Mouse (Mus musculus): ENCODE data around the gene Rhod. TPM values are rescaled to one million over a fixed set of nuclear protein-coding genes. Genes with fewer than 3 reads are reported as not detected.
A peak's percentile ranks its signal among the peaks of the same experiment; 100 is the strongest.

Gene Rhod
- 49.3 and 49.7 TPM in 2 replicates for polyA plus RNA-seq (2015; fragmentation: Nextera tagmentation; extraction: Ambion mirVana)

GRCm38 (mm10) chr19:4439161-4439801 is at the start of gene Rhod:
Gene Rhod, minus strand, starts transcription at chr19:4439432.
- H3K9ac ChIP-seq (ENCODE audit: low read depth, low read length): peak within 1 kb of the TSS; percentile 79
- peak within 1 kb of the TSS; percentile 83 for H3K4me3 ChIP-seq (replicated peaks; ENCODE audit: low read depth, low read length)
- H3K4me2 ChIP-seq (ENCODE audit: low read length): peak within 1 kb of the TSS; percentile 94
- H3K36me3 ChIP-seq (ENCODE audit: insufficient read depth, low read length): 0 out of 2 replicates have a peak, but pooled peaks cover 4% of the 10 kb centered on the region
- H3K27me3 ChIP-seq (ENCODE audit: insufficient read depth, low read length): no peaks in the 10 kb centered on the region
- H3K4me1 ChIP-seq (replicated peaks; ENCODE audit: insufficient read depth, low read length): peaks cover 20% of the 10 kb centered on the region
- ATAC-seq (replicated peaks; ENCODE audit: low FRiP score, low read depth) (peak; percentile 29), DNase-seq (ENCODE audit: low spot score) (peak; percentile 69)
- no peaks in the 10 kb centered on the region for H3K9me3 ChIP-seq (replicated peaks; ENCODE audit: low read length)
- TF ChIP-seq CTCF (IDR thresholded peaks at IDR 0.05; ENCODE audit: low read depth): 0 out of 2 replicates have a peak, but pooled peaks have one; percentile 10
- H3K27ac ChIP-seq: peak within 1 kb of the TSS; percentile 94
- under 1% methylated on average over 51 of the region's 51 CpGs for WGBS

DNA sequence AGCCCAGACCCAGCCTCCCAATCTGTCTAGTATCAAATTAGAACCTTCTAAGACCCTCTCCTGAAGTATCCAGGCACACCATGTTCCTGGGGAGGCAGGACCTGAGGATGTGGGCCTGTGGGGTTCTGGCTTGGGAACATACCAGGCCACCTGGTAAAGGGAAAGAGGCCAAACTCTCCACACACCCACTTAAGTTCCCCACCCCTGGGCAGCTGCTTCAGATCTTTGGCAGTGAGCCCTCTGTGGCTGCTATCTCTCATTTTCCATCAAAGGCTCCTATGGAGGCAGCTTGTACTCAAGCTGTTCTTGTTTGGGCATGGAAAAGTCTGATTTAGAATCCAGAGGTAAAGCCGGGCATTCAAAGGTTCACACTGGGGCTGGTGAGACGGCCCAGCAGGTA is 48.6 kb upstream of the Rhod start:
- Histone ChIP-seq H3K9me3 (replicated peaks; ENCODE audit: low read length) (no peaks in the 10 kb centered on the region), H3K4me3 (replicated peaks; ENCODE audit: low read depth, low read length) (no peak overlapping the region), H3K9ac (ENCODE audit: low read depth, low read length) (no peak overlapping the region), H3K4me1 (replicated peaks; ENCODE audit: insufficient read depth, low read length) (no peaks in the 10 kb centered on the region), H3K27ac (no peak overlapping the region), H3K36me3 (ENCODE audit: insufficient read depth, low read length) (no peaks in the 10 kb centered on the region), H3K4me2 (ENCODE audit: low read length) (no peak overlapping the region), H3K27me3 (ENCODE audit: insufficient read depth, low read length) (no peaks in the 10 kb centered on the region)
- 76% methylated on average over 2 of the region's 2 CpGs for WGBS
- TF ChIP-seq CTCF (IDR thresholded peaks at IDR 0.05; ENCODE audit: low read depth): no peak
- DNase-seq (ENCODE audit: low spot score) (no peak), ATAC-seq (replicated peaks; ENCODE audit: low FRiP score, low read depth) (no peak)

DNA sequence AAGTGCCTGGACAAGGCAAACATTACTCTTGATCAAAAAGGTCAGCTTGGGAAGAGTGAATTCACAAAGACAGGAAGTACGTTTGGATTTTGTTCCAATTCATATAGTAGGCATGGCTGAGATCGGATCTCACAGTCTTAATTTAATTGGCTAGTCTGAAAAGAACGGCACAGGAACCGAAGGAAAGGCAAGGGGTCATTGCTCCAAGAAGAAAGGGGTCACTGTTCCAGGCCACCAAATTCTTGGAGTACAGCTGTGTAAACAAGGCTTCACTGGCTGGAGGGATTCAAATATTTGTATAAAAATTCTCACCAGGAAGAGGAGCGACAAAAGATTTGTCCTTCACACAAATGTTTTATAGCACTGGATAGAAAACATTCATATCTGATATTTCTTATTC is 45.8 kb upstream of the Rhod start:
- ATAC-seq (replicated peaks; ENCODE audit: low FRiP score, low read depth): no peak
- Histone ChIP-seq H3K36me3 (ENCODE audit: insufficient read depth, low read length) (no peaks in the 10 kb centered on the region), H3K4me2 (ENCODE audit: low read length) (no peak overlapping the region), H3K27me3 (ENCODE audit: insufficient read depth, low read length) (no peaks in the 10 kb centered on the region), H3K9ac (ENCODE audit: low read depth, low read length) (no peak overlapping the region), H3K9me3 (replicated peaks; ENCODE audit: low read length) (no peaks in the 10 kb centered on the region), H3K4me1 (replicated peaks; ENCODE audit: insufficient read depth, low read length) (no peaks in the 10 kb centered on the region), H3K27ac (peak overlapping the region; percentile 47; the same call in 1 of the 2 replicates), H3K4me3 (replicated peaks; ENCODE audit: low read depth, low read length) (no peak overlapping the region)
- TF ChIP-seq CTCF (IDR thresholded peaks at IDR 0.05; ENCODE audit: low read depth): no peak
- DNase-seq (ENCODE audit: low spot score): peak; percentile 84
- 9% methylated on average over 5 of the region's 5 CpGs for WGBS

- DNase-seq (ENCODE audit: low spot score) (no peak), ATAC-seq (replicated peaks; ENCODE audit: low FRiP score, low read depth) (no peak)
- Histone ChIP-seq H3K27me3 (ENCODE audit: insufficient read depth, low read length) (no peaks in the 10 kb centered on the region), H3K4me2 (ENCODE audit: low read length) (no peak overlapping the region), H3K9me3 (replicated peaks; ENCODE audit: low read length) (no peaks in the 10 kb centered on the region), H3K4me1 (replicated peaks; ENCODE audit: insufficient read depth, low read length) (peaks cover 4% of the 10 kb centered on the region; the same call in 1 of the 2 replicates), H3K27ac (no peak overlapping the region), H3K4me3 (replicated peaks; ENCODE audit: low read depth, low read length) (no peak overlapping the region), H3K36me3 (ENCODE audit: insufficient read depth, low read length) (no peaks in the 10 kb centered on the region), H3K9ac (ENCODE audit: low read depth, low read length) (no peak overlapping the region)
- 69% methylated on average over 3 of the region's 3 CpGs for WGBS
- TF ChIP-seq CTCF (IDR thresholded peaks at IDR 0.05; ENCODE audit: low read depth): no peak
Measured at GRCm38 (mm10) chr19:4482111-4482859, 43.1 kb upstream of the Rhod start.

DNA sequence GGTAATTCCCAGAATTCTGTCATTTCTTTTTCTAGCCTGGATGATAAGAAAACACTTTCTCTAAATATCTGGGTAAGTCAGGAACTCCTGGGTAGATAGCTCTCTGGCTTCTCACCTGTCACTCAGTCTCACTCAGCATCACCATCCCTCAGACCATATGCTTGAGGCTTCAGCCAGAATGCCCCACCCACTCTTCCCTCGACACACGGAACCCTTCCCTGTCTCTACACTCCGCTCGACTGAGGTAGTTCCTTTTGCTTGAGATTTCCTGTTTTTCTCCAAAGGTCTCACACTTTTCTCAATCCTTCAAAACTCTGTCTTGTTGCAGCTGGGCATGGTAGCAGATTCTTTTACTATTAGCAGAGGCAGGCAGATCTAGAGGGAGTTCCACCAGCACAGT is 42.1 kb upstream of the Rhod start:
- no peak for ATAC-seq (replicated peaks; ENCODE audit: low FRiP score, low read depth)
- H3K9ac ChIP-seq (ENCODE audit: low read depth, low read length): no peak overlapping the region
- no peak overlapping the region for H3K27ac ChIP-seq
- H3K36me3 ChIP-seq (ENCODE audit: insufficient read depth, low read length): no peaks in the 10 kb centered on the region
- H3K4me3 ChIP-seq (replicated peaks; ENCODE audit: low read depth, low read length): no peak overlapping the region
- H3K9me3 ChIP-seq (replicated peaks; ENCODE audit: low read length): no peaks in the 10 kb centered on the region
- WGBS: 33% methylated on average over 4 of the region's 4 CpGs
- no peaks in the 10 kb centered on the region for H3K27me3 ChIP-seq (ENCODE audit: insufficient read depth, low read length)
- no peak for TF ChIP-seq CTCF (IDR thresholded peaks at IDR 0.05; ENCODE audit: low read depth)
- peaks cover 4% of the 10 kb centered on the region; the same call in 1 of the 2 replicates for H3K4me1 ChIP-seq (replicated peaks; ENCODE audit: insufficient read depth, low read length)
- DNase-seq (ENCODE audit: low spot score): no peak
- no peak overlapping the region for H3K4me2 ChIP-seq (ENCODE audit: low read length)

- H3K4me2 ChIP-seq (ENCODE audit: low read length): no peak overlapping the region
- TF ChIP-seq CTCF (IDR thresholded peaks at IDR 0.05; ENCODE audit: low read depth): no peak
- H3K4me1 ChIP-seq (replicated peaks; ENCODE audit: insufficient read depth, low read length): peaks cover 4% of the 10 kb centered on the region; the same call in 1 of the 2 replicates
- no peaks in the 10 kb centered on the region for H3K36me3 ChIP-seq (ENCODE audit: insufficient read depth, low read length)
- DNase-seq (ENCODE audit: low spot score) (no peak), ATAC-seq (replicated peaks; ENCODE audit: low FRiP score, low read depth) (no peak)
- H3K4me3 ChIP-seq (replicated peaks; ENCODE audit: low read depth, low read length): no peak overlapping the region
- 85% methylated on average over 2 of the region's 2 CpGs for WGBS
- no peak overlapping the region for H3K9ac ChIP-seq (ENCODE audit: low read depth, low read length)
- no peaks in the 10 kb centered on the region for H3K9me3 ChIP-seq (replicated peaks; ENCODE audit: low read length)
- H3K27ac ChIP-seq: no peak overlapping the region
- peaks cover 4% of the 10 kb centered on the region; the same call in 1 of the 2 replicates for H3K27me3 ChIP-seq (ENCODE audit: insufficient read depth, low read length)
Measured at GRCm38 (mm10) chr19:4480041-4480440, 40.8 kb upstream of the Rhod start.

Measured in kidney, postnatal 0 days (tissue).